Mouse (Mus musculus) myocyte (in vitro differentiated cells): ENCODE measurements around the gene Trim65.

Source experiments
- CEBPB ChIP-seq: IDR thresholded peaks from 2 replicates; pipeline ENCODE4 v1.6.1; 2011; ENCODE audit warnings: mild to moderate bottlenecking, moderate library complexity; ENCODE audit not compliant: poor library complexity, insufficient read depth, severe bottlenecking
- E2F4 ChIP-seq: IDR thresholded peaks from one replicate; pipeline ENCODE4 v1.6.1; 2011; ENCODE audit warnings: mild to moderate bottlenecking, control low read depth, moderate library complexity; ENCODE audit not compliant: insufficient read depth
- MAX ChIP-seq: IDR thresholded peaks from one replicate; pipeline ENCODE4 v1.6.1; 2011; ENCODE audit warnings: low read depth, mild to moderate bottlenecking, control low read depth
- MYOD1 ChIP-seq, 3 experiments: IDR thresholded peaks; one replicate each; pipeline ENCODE4 v1.6.1; 2011; ENCODE audit warnings: control low read depth in 2 of 3, low read depth in 2 of 3, mild to moderate bottlenecking in 2 of 3, moderate library complexity in 1 of 3; ENCODE audit not compliant: insufficient read length in 2 of 3, control insufficient read depth in 1 of 3
- POLR2A ChIP-seq: IDR thresholded peaks from one replicate; pipeline ENCODE4 v1.6.1; 2011; ENCODE audit warnings: low read depth, mild to moderate bottlenecking, control low read depth, moderate library complexity; ENCODE audit not compliant: insufficient read length
- POLR2AphosphoS2 ChIP-seq: IDR thresholded peaks from one replicate; pipeline ENCODE4 v1.6.1; 2011; ENCODE audit warnings: low read depth, control low read depth; ENCODE audit not compliant: insufficient read length
- SRF ChIP-seq: IDR thresholded peaks from one replicate; pipeline ENCODE4 v1.6.1; 2011; ENCODE audit warnings: low read depth; ENCODE audit not compliant: control insufficient read depth, insufficient read length
- TCF12 ChIP-seq: IDR thresholded peaks from one replicate; pipeline ENCODE4 v1.6.1; 2011; ENCODE audit warnings: mild to moderate bottlenecking, control low read depth; ENCODE audit not compliant: poor library complexity, insufficient read depth, severe bottlenecking
- TCF3 ChIP-seq: IDR thresholded peaks from one replicate; pipeline ENCODE4 v1.6.1; 2011; ENCODE audit warnings: low read depth, control low read depth; ENCODE audit not compliant: insufficient read length
- USF1 ChIP-seq: IDR thresholded peaks from one replicate; pipeline ENCODE4 v1.6.1; 2011; ENCODE audit warnings: low read depth, mild to moderate bottlenecking, control low read depth, moderate library complexity

DNA sequence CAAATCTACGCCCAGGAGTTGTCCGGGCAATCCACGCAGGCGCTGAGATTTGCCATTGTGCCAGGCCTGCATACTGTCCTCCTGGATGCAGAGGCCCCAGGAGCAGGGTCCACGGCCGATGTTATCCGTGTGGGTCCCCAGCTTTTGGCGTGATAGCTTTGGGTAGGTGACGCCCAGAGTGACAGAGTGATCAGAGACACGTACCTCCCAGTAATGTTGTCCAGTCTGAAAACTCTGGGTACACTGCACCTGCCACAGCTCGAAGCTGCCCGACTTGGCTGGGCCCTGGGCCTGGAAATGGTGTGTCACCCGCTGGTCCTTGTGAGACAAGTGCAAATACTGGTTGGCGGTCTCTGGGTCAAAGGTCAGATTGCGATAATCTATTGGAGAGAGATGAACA lies 4.7 kb downstream of the Trim65 start:
- TF ChIP-seq POLR2A, result no peak
- TF ChIP-seq MAX, result no peak
- no peak for TF ChIP-seq TCF3
- TF ChIP-seq POLR2AphosphoS2, result no peak
- TF ChIP-seq USF1, result no peak
- TF ChIP-seq TCF12, result no peak
- TF ChIP-seq SRF, result no peak
- TF ChIP-seq E2F4, result no peak
- no peak for TF ChIP-seq MYOD1 (IDR thresholded peaks at IDR 0.05; ENCODE audit: control insufficient read depth in 1 of 3, insufficient read length in 2 of 3, low read depth in 2 of 3)
- TF ChIP-seq CEBPB, result no peak
